Mouse (Mus musculus): ENCODE measurements around the gene Fgfr2.

Gene Fgfr2

DNA sequence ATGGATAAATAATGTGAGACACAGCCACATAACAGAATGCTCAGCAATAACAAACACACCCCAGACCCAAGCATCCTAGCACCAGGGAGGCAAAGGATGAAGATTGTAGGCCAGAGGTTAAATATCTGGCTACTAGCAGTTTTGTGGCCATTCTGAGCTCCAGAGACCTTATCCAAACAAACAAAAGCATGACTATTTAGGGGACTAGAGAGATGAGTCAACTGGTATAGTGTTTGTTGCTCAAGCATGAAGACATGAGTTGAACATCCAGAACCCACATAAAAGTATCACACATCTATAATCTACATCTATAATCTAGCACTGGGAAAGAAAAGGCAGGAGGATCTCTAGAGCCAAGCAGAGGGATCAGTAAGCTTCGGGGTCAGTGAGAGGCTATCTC, 280.7 kb downstream of the Fgfr2 start:
- in situ Hi-C loops (cut with MboI, MseI), result no loop called here

DNA sequence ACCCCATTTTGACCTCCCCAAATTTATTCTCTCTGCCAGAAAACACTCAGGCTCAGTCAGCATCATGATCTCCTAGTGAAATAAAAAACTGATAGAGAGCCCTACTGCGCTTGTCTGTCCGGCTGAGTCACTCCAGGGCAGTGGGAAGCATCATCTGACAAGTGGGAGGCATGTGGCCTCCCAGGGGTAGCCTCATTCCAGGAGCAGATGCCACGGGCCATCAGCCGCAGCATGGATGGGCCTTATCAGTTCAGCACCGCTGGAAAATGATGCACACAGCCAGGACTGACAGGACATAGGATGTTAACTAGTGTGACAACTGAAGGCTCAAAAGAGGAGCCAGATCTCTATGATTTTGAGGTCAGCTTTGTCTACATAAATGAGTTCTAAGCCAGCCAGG, 281.9 kb downstream of the Fgfr2 start:
- in situ Hi-C loops (cut with MboI, MseI), result no loop called here

DNA sequence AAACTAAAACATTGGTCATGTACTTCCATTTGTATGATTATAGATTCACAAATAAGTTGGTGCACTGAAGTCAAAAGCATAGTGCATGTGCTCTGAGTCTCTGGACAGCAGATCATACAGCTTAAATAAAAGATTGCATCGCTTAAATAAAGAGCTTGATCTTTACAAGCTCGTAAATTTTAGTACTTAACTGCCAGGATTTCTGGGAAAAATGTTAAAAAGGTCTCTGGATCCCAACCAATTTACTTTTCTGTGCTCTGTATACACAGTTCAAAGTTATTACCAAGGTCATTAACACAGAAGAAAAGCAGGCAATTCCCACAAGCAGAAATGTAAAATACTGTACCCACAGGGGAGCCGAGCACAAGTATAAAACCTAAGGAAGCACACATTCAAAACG, 292.2 kb downstream of the Fgfr2 start:
- in situ Hi-C loops (cut with MboI, MseI), result no loop called here

DNA sequence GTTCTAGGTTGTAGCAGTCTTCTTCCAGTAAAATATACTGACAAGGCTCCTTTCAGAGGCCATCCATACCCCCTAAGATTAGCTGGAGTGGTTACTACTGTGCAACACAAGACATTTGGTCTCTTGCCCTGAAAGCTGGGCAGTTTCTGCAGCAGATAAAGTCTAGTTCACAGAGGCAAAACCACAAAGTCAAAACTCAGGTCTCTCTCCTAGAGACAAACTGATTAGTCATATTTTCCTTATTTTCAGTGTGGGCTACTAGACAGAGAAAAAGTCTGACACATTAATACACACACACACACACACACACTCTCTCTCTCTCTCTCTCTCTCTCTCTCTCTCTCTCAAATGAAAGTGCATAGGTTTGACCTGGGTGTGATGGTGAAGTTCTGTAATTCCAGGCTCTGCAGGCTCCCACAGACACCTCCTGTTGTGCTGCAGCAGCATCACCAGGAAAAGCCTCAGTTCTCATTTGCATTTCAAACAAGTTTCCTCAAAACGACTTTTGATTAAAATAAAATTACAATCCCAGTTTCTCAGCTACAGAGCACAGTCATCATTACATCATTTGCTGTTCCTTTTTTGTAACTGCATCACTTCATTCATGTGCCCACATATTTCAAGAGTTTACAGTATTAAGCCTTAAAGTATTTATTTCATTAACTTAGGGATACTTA, 298.7 kb downstream of the Fgfr2 start:
- in situ Hi-C loops (cut with MboI, MseI), result no loop called here

DNA sequence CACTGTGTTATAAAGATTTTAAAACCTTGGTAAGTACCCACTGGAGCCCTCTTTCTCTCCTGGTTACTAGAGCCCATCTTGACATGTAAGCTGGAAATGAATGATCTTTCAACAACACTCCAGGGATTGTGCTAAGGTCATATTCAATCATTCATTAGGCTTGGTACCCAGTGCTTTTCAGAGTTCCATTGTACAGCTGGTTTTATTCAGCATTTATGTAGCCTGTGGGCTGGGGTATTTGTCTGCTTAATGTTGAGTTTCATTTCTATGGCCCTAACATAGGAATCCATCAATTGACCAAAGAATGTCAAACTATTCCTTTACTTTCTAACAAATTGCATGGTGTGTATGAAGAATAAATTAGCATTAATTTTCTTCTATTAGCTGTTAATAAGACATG, 299.3 kb downstream of the Fgfr2 start:
- in situ Hi-C loops (cut with MboI, MseI), result no loop called here

DNA sequence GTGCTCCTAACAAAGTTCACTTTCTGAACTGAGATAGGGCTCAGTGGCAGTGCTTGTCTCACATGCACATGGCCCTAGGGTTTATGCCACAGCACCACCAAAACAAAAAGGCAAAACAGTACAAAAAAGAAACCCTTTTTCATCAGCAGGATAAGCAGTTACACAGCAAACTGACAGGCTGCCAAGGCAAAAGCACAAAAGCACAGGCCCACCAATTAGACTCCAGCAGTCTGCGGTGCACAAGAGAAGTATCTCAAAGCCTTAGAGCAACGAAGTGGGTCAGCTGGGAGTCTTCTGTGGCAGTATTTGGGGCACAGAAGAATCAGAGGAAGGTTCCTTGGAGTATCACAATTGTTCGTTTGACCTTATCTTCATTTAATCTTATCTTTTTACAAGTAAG, 302.5 kb downstream of the Fgfr2 start:
- in situ Hi-C loops (cut with MboI, MseI), result no loop called here

DNA sequence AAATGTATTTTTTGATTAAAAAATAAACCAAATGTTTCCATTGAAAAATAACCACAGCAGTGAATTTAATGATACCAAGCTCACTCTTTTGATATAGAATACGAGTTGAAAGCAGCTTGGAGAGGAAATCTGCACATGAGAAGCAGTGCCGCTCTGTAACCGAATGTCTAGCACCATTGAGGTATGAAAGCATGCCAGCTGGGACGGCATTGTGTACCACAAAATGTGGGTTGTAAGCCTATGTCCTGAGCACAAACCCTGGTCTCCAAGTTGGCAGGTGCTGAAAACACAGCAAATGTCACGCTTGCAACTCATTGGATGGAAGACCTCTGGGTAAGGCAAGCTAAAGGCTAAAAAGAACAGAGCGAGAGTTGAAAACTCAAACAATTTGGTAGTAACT, 306.1 kb downstream of the Fgfr2 start:
- in situ Hi-C loops (cut with MboI, MseI), result no loop called here

DNA sequence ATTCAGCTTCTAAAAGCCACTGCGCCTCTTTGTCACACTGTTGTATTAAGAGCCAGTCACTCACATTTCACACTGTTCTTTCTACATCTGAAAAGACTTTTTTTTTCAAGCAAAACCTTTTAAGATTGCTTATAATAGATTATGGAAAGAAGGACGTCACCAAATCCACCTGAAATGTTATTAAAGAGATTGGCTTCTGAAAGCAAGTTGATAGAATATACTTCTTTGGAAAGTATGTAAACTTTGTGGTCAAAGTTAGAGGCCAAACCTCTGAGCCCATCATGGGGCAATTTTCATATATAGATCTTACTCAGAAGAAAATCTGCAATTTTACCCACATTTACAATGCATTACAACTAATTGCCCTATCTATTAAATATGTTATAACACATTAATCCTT, 306.6 kb downstream of the Fgfr2 start:
- in situ Hi-C loops (cut with MboI, MseI), result no loop called here

DNA sequence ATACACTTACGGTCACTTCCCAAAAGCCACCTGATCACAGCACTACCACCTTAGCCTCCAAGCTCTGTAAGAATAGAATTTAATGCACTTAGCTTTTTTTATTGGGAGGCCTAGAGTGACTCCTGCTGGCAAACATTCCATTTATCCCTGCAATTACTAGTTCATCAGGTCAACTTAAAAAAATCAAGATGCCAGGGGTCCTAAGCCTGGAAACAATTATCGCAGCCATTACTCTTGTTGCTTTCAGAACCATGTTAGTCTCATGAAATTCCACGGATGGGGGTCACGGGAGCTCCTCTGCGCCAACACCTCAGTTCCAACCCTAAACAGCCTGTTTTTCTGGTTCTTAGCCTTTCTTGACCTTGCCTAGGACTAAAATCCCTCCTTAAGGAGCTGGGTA, 308.1 kb downstream of the Fgfr2 start:
- in situ Hi-C loops (cut with MboI, MseI), result no loop called here

DNA sequence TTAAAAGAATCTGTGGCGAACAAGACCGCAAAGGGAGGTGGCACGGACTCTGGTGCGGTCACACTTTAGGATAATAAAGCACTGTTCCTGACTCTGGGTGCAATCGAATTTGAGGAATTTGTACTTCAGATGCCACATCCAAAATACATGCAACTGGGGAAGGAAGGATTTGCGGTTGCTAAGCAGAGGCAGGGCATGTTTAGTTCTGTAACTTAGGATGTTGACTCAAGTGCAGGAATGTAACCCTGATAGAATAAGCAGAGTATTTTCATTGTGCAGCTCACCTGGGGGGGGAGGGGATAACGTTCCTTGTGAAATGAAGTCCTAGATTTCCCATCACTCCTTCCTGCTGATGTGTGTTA, 309.1 kb downstream of the Fgfr2 start:
- in situ Hi-C loops (cut with MboI, MseI), result no loop called here

DNA sequence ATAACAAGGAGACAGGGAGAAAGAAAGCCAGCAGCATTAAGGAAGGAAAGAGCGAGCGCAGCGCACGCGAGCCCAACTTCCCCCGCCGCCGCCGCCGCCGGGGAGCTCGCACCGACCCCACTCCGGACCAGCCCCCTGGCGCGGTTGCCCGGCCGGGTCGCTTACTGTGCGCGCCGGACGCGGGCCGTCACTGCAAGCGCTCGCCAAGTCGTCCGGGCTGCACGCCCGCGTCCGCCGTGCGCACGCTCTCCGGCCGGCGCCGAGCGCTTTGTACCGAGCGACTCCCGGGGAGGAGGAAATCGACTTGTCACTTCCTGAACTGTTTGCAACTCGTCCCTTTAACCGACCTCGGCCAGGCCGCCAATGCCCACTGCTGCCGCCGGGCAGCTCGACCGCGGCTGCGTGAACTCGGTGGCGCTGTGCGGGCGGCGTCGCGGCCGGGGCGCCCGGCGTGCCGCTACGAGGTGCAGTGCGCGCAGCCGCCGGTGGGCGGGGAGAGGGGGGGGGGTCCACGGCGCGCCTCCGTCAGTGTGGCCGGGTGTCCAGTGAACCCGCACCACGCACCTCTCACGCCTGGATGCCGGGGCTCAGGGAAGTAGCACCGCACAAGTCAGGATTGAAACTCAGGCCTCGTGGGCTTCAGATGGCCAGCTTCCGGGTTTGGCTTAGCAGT, 309.6 kb downstream of the Fgfr2 start, which contains the start of gene Fam53b:
Gene Fam53b (minus strand): TSS at position 471 of the 673 bp plus-strand sequence.
- in situ Hi-C loops (cut with MboI, MseI), result no loop called here

DNA sequence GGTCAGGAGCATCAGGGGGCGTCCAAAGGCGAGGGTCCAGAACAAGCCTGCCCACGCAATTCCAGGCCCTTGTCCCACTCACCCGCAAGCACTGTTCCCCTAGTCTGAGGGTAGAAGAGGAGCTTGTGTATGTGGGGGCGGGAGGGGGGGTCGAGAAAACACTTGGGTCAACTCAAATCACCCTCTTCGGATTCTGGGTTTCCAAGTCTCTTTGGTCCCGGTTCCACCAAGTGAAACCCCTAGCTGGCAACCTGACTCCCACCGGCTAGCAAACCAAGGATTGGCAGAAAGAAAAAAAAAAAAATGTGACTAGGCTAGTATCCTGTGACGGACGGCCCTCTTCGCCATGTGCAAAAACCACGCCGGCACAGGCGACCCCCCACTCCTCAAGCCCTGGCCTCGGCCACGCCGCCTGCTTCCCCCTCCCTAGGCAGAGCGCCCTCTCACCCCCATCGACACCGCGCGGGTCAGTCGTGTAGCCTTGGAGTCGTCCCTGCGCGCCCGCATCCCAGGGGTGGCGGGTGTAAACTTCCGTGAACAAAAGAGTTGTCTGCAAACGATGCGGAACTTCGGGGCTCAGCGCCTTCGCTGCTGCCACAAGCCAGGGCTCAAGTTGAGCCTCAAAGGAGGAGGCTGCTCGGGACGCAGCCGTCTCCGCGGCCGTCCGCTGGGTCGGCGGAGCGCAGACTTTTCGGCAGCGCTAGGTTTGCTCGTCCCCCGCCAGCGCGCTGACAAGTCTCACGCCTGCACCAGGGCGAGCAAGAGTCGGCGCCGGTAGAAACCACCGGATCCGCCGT, 310.3 kb downstream of the Fgfr2 start:
- in situ Hi-C loops (cut with MboI, MseI), result no loop called here

DNA sequence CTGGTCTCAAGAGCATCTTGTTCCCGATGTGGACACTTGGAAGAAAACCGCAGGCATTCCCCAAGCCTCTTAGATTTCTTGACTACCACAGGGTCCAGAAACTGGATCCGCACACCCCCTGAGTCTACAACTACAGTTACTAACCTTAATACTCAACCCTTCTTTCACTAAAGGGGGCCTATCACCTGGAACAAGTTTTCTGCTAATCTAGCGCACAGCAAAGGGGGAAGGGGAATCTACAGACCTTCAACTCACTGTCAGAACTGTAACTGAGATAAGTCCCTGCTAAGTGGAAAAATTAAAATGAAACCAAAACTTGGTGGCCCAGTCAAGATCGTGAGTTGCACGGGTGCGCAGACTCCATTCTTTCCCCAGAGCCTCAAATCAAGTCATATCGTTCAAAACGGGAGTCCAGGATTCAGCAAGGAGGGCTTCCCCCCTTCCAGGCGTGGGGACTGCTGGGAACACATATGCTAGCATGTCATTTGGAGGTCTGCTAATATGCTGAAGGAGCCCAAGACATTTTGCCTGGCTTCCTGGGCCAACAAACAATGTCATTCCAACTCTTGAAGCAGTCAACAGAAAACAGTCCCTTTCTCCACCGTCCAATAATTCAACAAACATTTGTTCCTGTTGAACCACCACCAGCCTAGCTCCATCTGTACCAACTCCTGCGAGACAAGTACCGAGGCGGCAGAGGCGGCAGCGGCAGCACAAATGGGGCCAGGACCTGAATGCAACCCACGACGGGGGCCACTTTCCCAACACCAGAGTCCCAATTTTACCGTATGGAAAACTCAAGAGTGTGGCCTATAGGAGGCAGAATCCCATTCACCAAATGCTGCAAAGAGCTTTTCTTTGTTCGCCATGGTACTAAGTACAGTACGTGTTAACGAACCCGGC, 311.2 kb downstream of the Fgfr2 start:
- in situ Hi-C loops (cut with MboI, MseI), result no loop called here

DNA sequence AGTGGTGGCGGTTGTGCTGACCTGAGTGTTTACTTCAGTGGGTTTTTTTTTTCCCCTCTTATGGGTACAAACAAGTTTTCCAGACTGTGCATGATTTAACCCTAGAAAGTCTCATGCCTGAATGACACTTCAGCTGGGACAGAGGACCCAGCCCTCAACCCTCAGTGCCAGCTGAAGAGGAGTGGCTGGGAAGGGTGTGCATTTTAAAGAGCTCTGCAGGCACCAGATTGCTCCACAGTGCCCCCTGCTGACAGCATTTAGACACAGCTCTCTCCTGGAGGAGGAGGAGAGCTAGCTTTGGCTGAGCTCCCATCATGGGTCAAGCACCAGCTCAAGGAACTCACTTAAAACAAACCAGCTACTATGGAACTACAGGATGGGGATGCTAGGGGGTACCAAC, 312.3 kb downstream of the Fgfr2 start:
- in situ Hi-C loops (cut with MboI, MseI), result no loop called here

DNA sequence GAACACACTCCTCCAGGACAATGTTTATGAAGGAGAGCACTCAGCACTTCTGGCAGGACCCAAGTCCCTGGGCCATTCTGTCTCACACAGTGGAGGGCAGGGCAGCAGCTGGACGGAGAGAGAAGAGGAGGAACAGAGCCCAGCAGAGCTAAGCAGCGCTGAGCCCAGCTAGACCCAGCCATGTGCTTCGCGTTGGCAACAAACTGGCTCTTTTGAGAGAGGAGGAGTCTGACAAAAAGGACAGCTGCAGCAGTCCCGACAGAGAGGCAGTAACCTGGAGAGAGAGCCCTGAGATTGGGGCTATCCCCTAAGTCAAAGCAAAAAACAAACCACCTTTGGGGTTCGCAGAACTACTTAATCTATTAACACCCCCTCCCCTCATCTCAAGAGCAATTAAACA, 312.8 kb downstream of the Fgfr2 start:
- in situ Hi-C loops (cut with MboI, MseI), result no loop called here

DNA sequence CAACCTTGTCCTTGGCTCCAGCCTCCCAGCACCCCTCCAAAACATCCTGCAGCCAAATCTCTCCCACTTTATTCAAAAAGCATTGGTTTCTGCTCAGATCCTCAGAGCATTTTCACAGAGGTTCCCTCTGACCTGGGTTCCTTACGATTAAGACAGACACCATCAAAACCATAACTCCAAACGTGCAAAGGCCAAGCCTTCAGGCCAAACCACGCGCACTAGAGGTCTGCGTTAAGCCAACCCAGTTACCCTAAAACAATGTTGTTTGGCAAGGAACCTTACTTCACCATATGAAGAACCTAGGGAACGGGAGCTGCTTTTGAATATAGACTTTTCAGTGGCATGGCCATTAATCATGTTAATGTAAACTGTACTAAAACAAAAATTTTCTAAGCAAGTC, 313.4 kb downstream of the Fgfr2 start:
- in situ Hi-C loops (cut with MboI, MseI), result loop anchor here (5.0 kb wide), 1 partner anchor 87 kb away; no protein-coding TSS in a partner anchor

DNA sequence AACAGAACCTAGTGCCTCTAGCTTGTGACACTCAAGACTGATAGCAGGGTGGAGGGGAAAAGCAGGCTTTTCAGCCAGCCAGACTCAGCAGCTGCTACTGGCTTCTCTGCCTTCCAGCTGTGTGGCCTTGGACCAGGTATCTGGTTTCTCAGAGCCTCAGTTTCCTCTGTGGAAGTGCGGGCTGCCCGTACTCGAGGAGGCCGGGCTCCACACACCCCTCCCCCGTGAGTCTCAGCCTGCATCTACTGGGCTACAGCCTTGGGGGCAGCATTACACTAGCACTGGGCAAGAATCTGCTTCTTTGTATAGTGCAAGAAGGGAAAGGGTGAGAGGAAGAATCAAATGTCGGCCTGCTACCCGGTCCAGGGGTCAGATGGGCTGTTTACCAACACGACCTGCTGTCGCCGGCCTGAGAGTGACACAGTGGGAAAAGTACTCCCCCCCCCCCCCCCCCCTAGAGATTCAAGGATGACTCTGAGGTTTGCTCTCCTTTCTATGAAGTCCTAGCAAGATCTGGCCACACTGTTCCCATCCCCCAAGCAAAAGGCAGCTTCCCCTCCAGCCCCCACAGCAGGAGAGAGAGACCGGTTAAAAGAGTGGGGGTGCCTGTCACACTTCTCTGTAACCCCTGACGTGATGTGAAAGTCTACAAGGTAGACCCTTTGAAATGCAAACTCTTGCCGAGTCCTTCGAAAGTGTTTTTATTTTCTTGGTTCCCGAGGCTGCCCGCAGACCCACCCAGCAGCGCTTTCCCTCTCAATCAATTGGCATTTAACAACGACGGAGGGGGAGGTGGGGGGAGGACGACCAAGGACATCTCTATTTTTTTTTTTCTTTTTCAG, 314.1 kb downstream of the Fgfr2 start:
- in situ Hi-C loops (cut with MboI, MseI), result loop anchor here (5.0 kb wide), 1 partner anchor 87 kb away; no protein-coding TSS in a partner anchor

DNA sequence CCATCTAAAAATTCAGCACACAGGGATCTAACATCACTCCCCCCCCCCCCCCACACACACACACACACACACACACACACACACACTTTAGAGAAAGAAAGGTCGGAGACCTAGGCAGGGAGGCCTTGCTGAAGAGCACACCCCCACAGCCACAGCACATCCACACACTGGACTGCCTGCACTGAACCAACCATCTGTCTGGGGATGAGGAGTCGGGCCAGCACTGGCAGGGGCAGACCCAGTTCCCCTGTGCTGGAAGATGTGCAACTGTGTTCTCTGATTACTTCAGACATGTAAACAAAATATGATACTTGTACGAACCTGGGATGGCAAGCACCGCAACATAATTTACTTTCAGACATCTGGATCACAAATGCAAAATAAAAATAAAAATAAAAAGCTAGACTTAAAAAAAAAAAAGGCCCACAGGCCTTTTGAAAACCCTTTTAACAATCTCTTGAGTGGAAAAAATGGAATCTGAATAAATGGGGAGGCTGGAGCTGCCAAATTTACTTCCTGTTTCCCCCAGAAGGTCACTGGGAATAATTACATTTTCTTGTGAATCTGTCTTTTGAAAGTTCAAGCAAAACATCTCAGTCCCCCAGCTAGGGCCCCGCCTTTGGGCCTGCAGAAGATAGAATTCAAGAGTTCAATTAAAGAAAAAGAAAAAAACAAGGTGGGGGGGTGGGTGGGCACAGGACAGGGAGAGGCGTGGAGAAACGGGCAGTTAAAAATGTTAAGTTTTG, 314.9 kb downstream of the Fgfr2 start:
- in situ Hi-C loops (cut with MboI, MseI), result loop anchor here (5.0 kb wide), 1 partner anchor 86 kb away; no protein-coding TSS in a partner anchor

DNA sequence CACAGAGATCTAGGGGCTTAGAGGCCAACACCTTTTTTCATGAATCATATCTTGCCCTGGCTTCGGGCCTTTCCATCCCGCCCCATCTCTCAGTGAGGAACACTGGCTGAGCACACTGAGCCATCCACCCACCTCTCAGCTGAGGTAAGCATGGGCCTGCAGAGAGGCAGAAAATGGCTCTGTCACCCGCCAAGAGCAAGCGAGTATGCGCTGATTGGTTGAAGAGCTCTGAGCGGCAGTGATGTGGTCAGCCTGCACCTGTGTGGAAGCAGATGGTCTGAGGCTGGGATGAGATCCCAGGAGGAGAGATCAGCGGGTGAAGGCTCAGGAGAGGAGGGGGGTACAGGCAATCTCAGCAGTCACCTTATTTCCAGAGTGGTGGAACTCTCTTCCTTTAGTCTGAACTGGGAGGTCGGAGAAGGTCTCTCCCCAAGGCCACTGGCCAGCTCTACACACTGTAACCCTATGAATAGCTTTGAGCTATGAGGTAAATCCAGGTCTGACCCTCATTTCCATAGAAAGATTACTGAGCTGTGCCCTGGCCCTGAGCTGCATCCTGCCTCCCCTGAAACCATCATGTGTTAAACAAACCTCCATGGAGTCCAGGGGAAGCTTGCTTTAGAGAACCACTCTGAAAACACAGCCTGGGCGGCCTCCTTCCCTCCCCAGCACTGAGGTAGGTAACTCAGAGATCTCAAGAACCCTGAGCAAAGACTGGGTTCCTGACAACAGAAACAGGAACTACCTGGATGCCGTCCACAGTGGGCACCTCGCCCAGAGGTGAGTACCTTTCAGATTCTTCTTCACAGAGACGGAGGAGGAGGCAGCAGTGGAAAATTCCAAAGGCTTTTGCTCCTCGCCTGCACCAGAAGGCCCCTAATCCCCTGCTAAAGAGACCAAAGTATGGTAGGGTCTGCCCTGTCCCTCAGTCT, 316.0 kb downstream of the Fgfr2 start:
- in situ Hi-C loops (cut with MboI, MseI), result loop anchor here (5.0 kb wide), 1 partner anchor 85 kb away; no protein-coding TSS in a partner anchor
